8 mouse cellular contexts compared by ENCODE assay signal in the genomic region with DNA sequence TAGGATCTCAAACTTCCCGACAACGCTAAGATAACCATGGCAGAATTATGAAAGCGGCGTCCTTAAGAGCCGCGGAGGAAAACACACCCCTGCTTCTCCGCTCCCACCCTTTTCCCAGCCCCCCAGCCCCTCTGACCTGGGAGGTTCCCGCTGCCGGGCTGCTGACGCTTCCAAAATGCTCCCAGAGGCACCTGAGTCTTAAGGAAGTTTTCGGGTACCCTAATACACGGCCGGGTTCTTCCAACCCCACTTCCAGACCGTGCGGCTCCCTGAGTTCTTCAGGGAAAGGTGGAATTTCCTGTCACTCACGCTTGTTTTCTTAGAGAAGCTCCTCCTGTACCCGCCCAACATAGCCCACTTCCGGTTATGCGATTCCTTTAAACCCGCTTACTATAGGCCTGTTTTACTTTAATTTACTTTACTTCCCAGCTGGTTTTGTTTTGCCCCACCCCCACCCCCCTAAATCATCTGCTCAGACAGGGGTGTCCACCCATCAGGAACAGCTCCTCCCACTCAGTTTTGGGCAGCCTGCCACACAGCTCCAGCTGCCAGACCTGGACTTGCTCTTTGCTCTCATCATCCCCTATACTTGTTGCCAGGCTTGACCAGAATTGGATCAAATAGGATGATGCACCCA. TPM values are rescaled to one million over a fixed set of nuclear protein-coding genes. Genes with fewer than 3 reads are reported as not detected.
DNase-seq lines count a peak whose midpoint lies in the region; ATAC-seq and TF ChIP-seq lines count a peak whose summit lies in the region.

A gene (minus strand): TSS at position 290 of the 637 bp plus-strand sequence.

- peak within 1 kb of the TSS; percentile 64 for H3K4me3 ChIP-seq in forebrain, postnatal 0 days (ENCODE audit: low read depth, low read length)
- peak within 1 kb of the TSS; percentile 63 for H3K4me3 ChIP-seq in neural tube, embryonic 15.5 days (replicated peaks)

- peak within 1 kb of the TSS; percentile 81 for H3K27ac ChIP-seq in forebrain, postnatal 0 days (ENCODE audit: low read depth, low read length)
- H3K27ac ChIP-seq in neural tube, embryonic 15.5 days (replicated peaks), result peak within 1 kb of the TSS; percentile 83

- H3K36me3 ChIP-seq in forebrain, postnatal 0 days (ENCODE audit: insufficient read depth), result 0 out of 2 replicates have a peak, but pooled peaks cover 4% of the 10 kb centered on the region
- peaks cover 18% of the 10 kb centered on the region for H3K36me3 ChIP-seq in neural tube, embryonic 15.5 days

- DNase-seq in MEL-GATA-1-ER (ENCODE audit: extremely low read depth, low read depth), result peak; percentile 65
- DNase-seq in cerebellum, adult 8-10 months, result peak; percentile 22
- DNase-seq in forebrain, postnatal 0 days, result peak; percentile 84
- peak; percentile 76 to 77 for DNase-seq in heart, postnatal 36 days
- peak; percentile 50 to 69 for DNase-seq in layer of hippocampus, adult 18-20 months (ENCODE audit: low spot score in 2 of 2)
- DNase-seq in lung, adult 18-20 months, result peak; percentile 68 to 74
- DNase-seq in thymus, adult 18-20 months, result peak; percentile 18 to 20

- no peak for TF ChIP-seq CTCF in forebrain, postnatal 0 days (IDR thresholded peaks at IDR 0.05; ENCODE audit: low read depth)

- no peaks in the 10 kb centered on the region for H3K9me3 ChIP-seq in forebrain, postnatal 0 days (ENCODE audit: low read length)
- no peaks in the 10 kb centered on the region for H3K9me3 ChIP-seq in neural tube, embryonic 15.5 days (replicated peaks)

- under 1% methylated on average over 20 of the region's 20 CpGs for WGBS in forebrain, postnatal 0 days
- WGBS in neural tube, embryonic 15.5 days, result under 1% methylated on average over 20 of the region's 20 CpGs

- intact Hi-C loops in heart, postnatal 36 days (cut with DNase I), result loop anchor here (5.0 kb wide), 3 partner anchors 50 to 325 kb away; a partner anchor contains a TSS

- H3K4me2 ChIP-seq in forebrain, postnatal 0 days (ENCODE audit: low read depth), result peak within 1 kb of the TSS; percentile 59
- H3K4me2 ChIP-seq in neural tube, embryonic 15.5 days, result peak within 1 kb of the TSS; percentile 66

- peak; percentile 98 for ATAC-seq in forebrain, postnatal 0 days
- peak; percentile 97 for ATAC-seq in neural tube, embryonic 15.5 days (ENCODE audit: low FRiP score)

- no peaks in the 10 kb centered on the region for H3K4me1 ChIP-seq in forebrain, postnatal 0 days (ENCODE audit: insufficient read depth)
- peaks cover 11% of the 10 kb centered on the region for H3K4me1 ChIP-seq in neural tube, embryonic 15.5 days

- H3K27me3 ChIP-seq in forebrain, postnatal 0 days (ENCODE audit: insufficient read depth, low read length), result no peaks in the 10 kb centered on the region
- H3K27me3 ChIP-seq in neural tube, embryonic 15.5 days (replicated peaks), result no peaks in the 10 kb centered on the region

- H3K9ac ChIP-seq in forebrain, postnatal 0 days, result peak within 1 kb of the TSS; percentile 64
- peak within 1 kb of the TSS; percentile 56 for H3K9ac ChIP-seq in neural tube, embryonic 15.5 days (replicated peaks)

RNA-seq across cellular contexts. Expression of the gene that starts here (rescaled TPM):
- 21.8 and 24.9 TPM in 2 replicates for total RNA-seq in forebrain, postnatal 0 days (2014; rRNA removed)
- polyA plus RNA-seq in forebrain, postnatal 0 days (2015; fragmentation: Nextera tagmentation; extraction: Ambion mirVana), result 11.3 and 13.7 TPM in 2 replicates
- 1 to 10 TPM; 6.4 to 7.5 TPM for total RNA-seq in heart, postnatal 36 days (2021)
- 10 to 100 TPM in 1 of 2 experiments, 1 to 10 TPM in 1; 8.9 to 10.5 TPM for total RNA-seq in layer of hippocampus, adult 18-20 months (2021)
- 18.9 and 19.3 TPM in 2 replicates for polyA plus RNA-seq in neural tube, embryonic 15.5 days (2015; fragmentation: Nextera tagmentation; extraction: Ambion mirVana)

Comparison
In these comparisons a context has a peak if more than half of its experiments do, and no peak if none do; other contexts are left out.
1. Peak in every context shown above with its lines: DNase-seq, ATAC-seq, H3K4me3 ChIP-seq and H3K27ac ChIP-seq.
2. DNase-seq: peak in every context shown above with its lines; median percentile 84 in forebrain, postnatal 0 days; 76 in heart, postnatal 36 days; 71 in lung, adult 18-20 months; 65 in MEL-GATA-1-ER; 60 in layer of hippocampus, adult 18-20 months; 22 in cerebellum, adult 8-10 months; 19 in thymus, adult 18-20 months.